Mouse (Mus musculus): ENCODE data around the gene Sft2d1.

GRCm38 (mm10) chr17:8272951-8273350 lies 38.0 kb upstream of the Sft2d1 start:
- TF ChIP-seq POLR2A (IDR thresholded peaks at IDR 0.05; ENCODE audit: low read depth, low read length) (no peak), CTCF (IDR thresholded peaks at IDR 0.05; ENCODE audit: borderline replicate concordance, insufficient read depth, low read length) (no peak)
